Comparison of ENCODE assay signal across 17 mouse cellular contexts in genomic region chr10:6915991-6916390, GRCm38 (mm10).
DNase-seq lines count a peak whose midpoint lies in the region; ATAC-seq lines count a peak whose summit lies in the region.
"Had no signal": no experiment of that assay in that cellular context is flagged by ENCODE, and none has a peak within 500 bp of the region (broad histone marks: within the 10 kb centered on the region; RNA-seq: fewer than 3 reads in every experiment).

No protein-coding gene starts in this region.

- H3K4me3 ChIP-seq in hindbrain, embryonic 14.5 days (replicated peaks; ENCODE audit: low read length) = no peak overlapping the region
- no peak overlapping the region for H3K4me3 ChIP-seq in hindbrain, embryonic 11.5 days (ENCODE audit: low read depth, low read length)
- no peak overlapping the region for H3K4me3 ChIP-seq in neural tube, embryonic 13.5 days
- H3K4me3 ChIP-seq in midbrain, embryonic 15.5 days = no peak overlapping the region
- no peak overlapping the region for H3K4me3 ChIP-seq in kidney, embryonic 16.5 days (ENCODE audit: low read length)
- H3K4me3 ChIP-seq: limb, embryonic 13.5 days; liver, embryonic 15.5 days; stomach, embryonic 15.5 days had no signal

- 40% methylated on average over 1 of the region's 1 CpGs for WGBS in hindbrain, embryonic 14.5 days
- 52% methylated on average over 1 of the region's 1 CpGs for WGBS in hindbrain, embryonic 11.5 days
- 66% methylated on average over 1 of the region's 1 CpGs for WGBS in neural tube, embryonic 13.5 days
- whole genome bisulfite sequencing in midbrain, embryonic 15.5 days = 8% methylated on average over 1 of the region's 1 CpGs
- 62% methylated on average over 1 of the region's 1 CpGs for WGBS in kidney, embryonic 16.5 days

- H3K27me3 ChIP-seq in hindbrain, embryonic 14.5 days (ENCODE audit: control insufficient read depth, insufficient read depth, low read length) = no peaks in the 10 kb centered on the region
- H3K27me3 ChIP-seq in hindbrain, embryonic 11.5 days (ENCODE audit: control insufficient read depth, insufficient read depth, low read length) = no peaks in the 10 kb centered on the region
- H3K27me3 ChIP-seq in neural tube, embryonic 13.5 days = no peaks in the 10 kb centered on the region
- H3K27me3 ChIP-seq in midbrain, embryonic 15.5 days (replicated peaks) = no peaks in the 10 kb centered on the region
- H3K27me3 ChIP-seq in kidney, embryonic 16.5 days (ENCODE audit: insufficient read depth, low read length) = no peaks in the 10 kb centered on the region
- H3K27me3 ChIP-seq: limb, embryonic 13.5 days; liver, embryonic 15.5 days; Patski; stomach, embryonic 15.5 days had no signal

- ATAC-seq in hindbrain, embryonic 14.5 days (ENCODE audit: low FRiP score) = no peak
- ATAC-seq in hindbrain, embryonic 11.5 days (ENCODE audit: low FRiP score) = no peak
- ATAC-seq in neural tube, embryonic 13.5 days (ENCODE audit: low read depth) = no peak
- ATAC-seq in midbrain, embryonic 15.5 days (replicated peaks) = peak; percentile 49; the same call in 1 of the 2 replicates
- no peak for ATAC-seq in kidney, embryonic 16.5 days (ENCODE audit: low FRiP score, low TSS enrichment)
- ATAC-seq: activated CD4-positive, CD25-positive, alpha-beta regulatory T cell, adult 4 months; inflammation-experienced regulatory T-cells, adult 6 months had no signal

- no peak for DNase-seq in hindbrain, embryonic 14.5 days (ENCODE audit: low spot score)
- no peak for DNase-seq in hindbrain, embryonic 11.5 days (ENCODE audit: low spot score)
- no peak for DNase-seq in neural tube, embryonic 10.5 days (ENCODE audit: extremely low spot score, low spot score)
- DNase-seq in urinary bladder, postnatal 10 days (ENCODE audit: low spot score) = no peak
- DNase-seq: adrenal gland, postnatal 36 days; gastrocnemius, postnatal 14 days; thymus, adult 2 months had no signal

- peak overlapping the region; percentile 25; the same call in 1 of the 2 replicates for H3K4me2 ChIP-seq in hindbrain, embryonic 14.5 days (replicated peaks)
- H3K4me2 ChIP-seq in hindbrain, embryonic 11.5 days (replicated peaks; ENCODE audit: low read depth, low read length) = no peak overlapping the region
- peak overlapping the region; percentile 23; the same call in 1 of the 2 replicates for H3K4me2 ChIP-seq in neural tube, embryonic 13.5 days
- H3K4me2 ChIP-seq in midbrain, embryonic 15.5 days = no peak overlapping the region
- H3K4me2 ChIP-seq in kidney, embryonic 16.5 days (replicated peaks; ENCODE audit: low read depth, low read length) = no peak overlapping the region
- H3K4me2 ChIP-seq: limb, embryonic 13.5 days; liver, embryonic 15.5 days; stomach, embryonic 15.5 days had no signal

- H3K9me3 ChIP-seq in hindbrain, embryonic 14.5 days (ENCODE audit: control insufficient read depth, low read length) = no peaks in the 10 kb centered on the region
- no peaks in the 10 kb centered on the region for H3K9me3 ChIP-seq in hindbrain, embryonic 11.5 days (ENCODE audit: control insufficient read depth, low read length)
- H3K9me3 ChIP-seq in neural tube, embryonic 13.5 days = no peaks in the 10 kb centered on the region
- no peaks in the 10 kb centered on the region for H3K9me3 ChIP-seq in midbrain, embryonic 15.5 days
- H3K9me3 ChIP-seq in kidney, embryonic 16.5 days (ENCODE audit: low read length) = no peaks in the 10 kb centered on the region
- H3K9me3 ChIP-seq: limb, embryonic 13.5 days; liver, embryonic 15.5 days; stomach, embryonic 15.5 days had no signal

- peak overlapping the region; percentile 77; the same call in 1 of the 2 replicates for H3K27ac ChIP-seq in hindbrain, embryonic 14.5 days
- no peak overlapping the region for H3K27ac ChIP-seq in hindbrain, embryonic 11.5 days (ENCODE audit: low read depth, low read length)
- H3K27ac ChIP-seq in neural tube, embryonic 13.5 days (replicated peaks) = no peak overlapping the region; the same call in 1 of the 2 replicates
- H3K27ac ChIP-seq in midbrain, embryonic 15.5 days = no peak overlapping the region
- H3K27ac ChIP-seq in kidney, embryonic 16.5 days (ENCODE audit: low read length) = no peak overlapping the region
- H3K27ac ChIP-seq: kidney, postnatal 0 days; limb, embryonic 13.5 days; liver, embryonic 15.5 days; stomach, embryonic 15.5 days had no signal

- H3K9ac ChIP-seq in hindbrain, embryonic 14.5 days = no peak overlapping the region
- no peak overlapping the region for H3K9ac ChIP-seq in hindbrain, embryonic 11.5 days (ENCODE audit: low read depth, low read length)
- H3K9ac ChIP-seq in neural tube, embryonic 13.5 days = no peak overlapping the region
- H3K9ac ChIP-seq in midbrain, embryonic 15.5 days = no peak overlapping the region
- no peak overlapping the region for H3K9ac ChIP-seq in kidney, embryonic 16.5 days (replicated peaks; ENCODE audit: low read length)
- H3K9ac ChIP-seq: limb, embryonic 13.5 days; liver, embryonic 15.5 days; stomach, embryonic 15.5 days had no signal

- H3K36me3 ChIP-seq in hindbrain, embryonic 14.5 days (replicated peaks; ENCODE audit: control insufficient read depth, insufficient read depth) = no peaks in the 10 kb centered on the region
- H3K36me3 ChIP-seq in hindbrain, embryonic 11.5 days (ENCODE audit: control insufficient read depth, insufficient read depth, low read length) = no peaks in the 10 kb centered on the region
- H3K36me3 ChIP-seq in neural tube, embryonic 13.5 days = no peaks in the 10 kb centered on the region
- H3K36me3 ChIP-seq in midbrain, embryonic 15.5 days (replicated peaks) = no peaks in the 10 kb centered on the region
- H3K36me3 ChIP-seq in kidney, embryonic 16.5 days (ENCODE audit: insufficient read depth, low read length) = no peaks in the 10 kb centered on the region
- H3K36me3 ChIP-seq: limb, embryonic 13.5 days; liver, embryonic 15.5 days; stomach, embryonic 15.5 days had no signal

- 0 out of 2 replicates have a peak, but pooled peaks cover 9% of the 10 kb centered on the region for H3K4me1 ChIP-seq in hindbrain, embryonic 14.5 days (replicated peaks; ENCODE audit: control insufficient read depth, insufficient read depth, low read length)
- H3K4me1 ChIP-seq in hindbrain, embryonic 11.5 days (replicated peaks; ENCODE audit: control insufficient read depth, insufficient read depth, low read length) = no peaks in the 10 kb centered on the region
- H3K4me1 ChIP-seq in neural tube, embryonic 13.5 days (replicated peaks) = peaks cover 20% of the 10 kb centered on the region
- H3K4me1 ChIP-seq in midbrain, embryonic 15.5 days = peaks cover 12% of the 10 kb centered on the region
- peaks cover 7% of the 10 kb centered on the region; the same call in 1 of the 2 replicates for H3K4me1 ChIP-seq in kidney, embryonic 16.5 days (ENCODE audit: insufficient read depth, low read length)
- H3K4me1 ChIP-seq: liver, embryonic 15.5 days; stomach, embryonic 15.5 days had no signal

Comparison
In these comparisons a context has a peak if more than half of its experiments do, and no peak if none do; other contexts are left out.
1. H3K4me2 ChIP-seq: peak in hindbrain, embryonic 14.5 days (single experiment) and neural tube, embryonic 13.5 days (single experiment); none in hindbrain, embryonic 11.5 days (single experiment), midbrain, embryonic 15.5 days (single experiment) and kidney, embryonic 16.5 days (single experiment).